Mouse (Mus musculus) myocyte (in vitro differentiated cells): Measurements from ENCODE around the gene Popdc2. TPM values are rescaled to one million over a fixed set of nuclear protein-coding genes. Genes with fewer than 3 reads are reported as not detected.

Experiments used
- H3K27me3 ChIP-seq: one replicate; pipeline ENCODE4 v1.6.1; 2011; ENCODE audit not compliant: control insufficient read depth, insufficient read depth, insufficient read length
- H3K36me3 ChIP-seq: one replicate; pipeline ENCODE4 v1.6.1; 2011; ENCODE audit not compliant: control insufficient read depth, insufficient read depth
- H3K4me2 ChIP-seq: one replicate; pipeline ENCODE4 v1.6.1; 2011; ENCODE audit warnings: low read depth, control low read depth
- H3K4me3 ChIP-seq: one replicate; pipeline ENCODE4 v1.5.1; 2011; ENCODE audit warnings: mild to moderate bottlenecking, control low read depth, moderate library complexity
- H3K79me2 ChIP-seq: one replicate; pipeline ENCODE4 v1.6.1; 2011; ENCODE audit not compliant: control insufficient read depth, insufficient read depth
- H3ac ChIP-seq: one replicate; pipeline ENCODE4 v1.6.1; 2011; ENCODE audit not compliant: control insufficient read depth, insufficient read length
- CEBPB ChIP-seq: IDR thresholded peaks from 2 replicates; pipeline ENCODE4 v1.6.1; 2011; ENCODE audit warnings: mild to moderate bottlenecking, moderate library complexity; ENCODE audit not compliant: poor library complexity, insufficient read depth, severe bottlenecking
- E2F4 ChIP-seq: IDR thresholded peaks from one replicate; pipeline ENCODE4 v1.6.1; 2011; ENCODE audit warnings: mild to moderate bottlenecking, control low read depth, moderate library complexity; ENCODE audit not compliant: insufficient read depth
- MAX ChIP-seq: IDR thresholded peaks from one replicate; pipeline ENCODE4 v1.6.1; 2011; ENCODE audit warnings: low read depth, mild to moderate bottlenecking, control low read depth
- MYOD1 ChIP-seq, 3 experiments: IDR thresholded peaks; one replicate each; pipeline ENCODE4 v1.6.1; 2011; ENCODE audit warnings: control low read depth in 2 of 3, low read depth in 2 of 3, mild to moderate bottlenecking in 2 of 3, moderate library complexity in 1 of 3; ENCODE audit not compliant: insufficient read length in 2 of 3, control insufficient read depth in 1 of 3
- MYOG ChIP-seq, 3 experiments: IDR thresholded peaks; one replicate each; pipeline ENCODE4 v1.6.1; 2011; ENCODE audit warnings: control low read depth in 2 of 3, low read depth in 2 of 3, mild to moderate bottlenecking in 2 of 3; ENCODE audit not compliant: insufficient read length in 2 of 3, control insufficient read depth in 1 of 3, insufficient read depth in 1 of 3
- POLR2A ChIP-seq: IDR thresholded peaks from one replicate; pipeline ENCODE4 v1.6.1; 2011; ENCODE audit warnings: low read depth, mild to moderate bottlenecking, control low read depth, moderate library complexity; ENCODE audit not compliant: insufficient read length
- POLR2AphosphoS2 ChIP-seq: IDR thresholded peaks from one replicate; pipeline ENCODE4 v1.6.1; 2011; ENCODE audit warnings: low read depth, control low read depth; ENCODE audit not compliant: insufficient read length
- REST ChIP-seq: IDR thresholded peaks from one replicate; pipeline ENCODE4 v1.6.1; 2011; ENCODE audit warnings: mild to moderate bottlenecking, control low read depth, moderate library complexity; ENCODE audit not compliant: insufficient read depth, insufficient read length
- SRF ChIP-seq: IDR thresholded peaks from one replicate; pipeline ENCODE4 v1.6.1; 2011; ENCODE audit warnings: low read depth; ENCODE audit not compliant: control insufficient read depth, insufficient read length
- TCF12 ChIP-seq: IDR thresholded peaks from one replicate; pipeline ENCODE4 v1.6.1; 2011; ENCODE audit warnings: mild to moderate bottlenecking, control low read depth; ENCODE audit not compliant: poor library complexity, insufficient read depth, severe bottlenecking
- TCF3 ChIP-seq: IDR thresholded peaks from one replicate; pipeline ENCODE4 v1.6.1; 2011; ENCODE audit warnings: low read depth, control low read depth; ENCODE audit not compliant: insufficient read length
- USF1 ChIP-seq: IDR thresholded peaks from one replicate; pipeline ENCODE4 v1.6.1; 2011; ENCODE audit warnings: low read depth, mild to moderate bottlenecking, control low read depth, moderate library complexity
- polyA plus RNA-seq: library from polyadenylated mRNA; unstranded; fragments of >200 nt; fragmentation: generic; extraction: Trizol; gene quantifications from one replicate; pipeline ENCODE4 v1.2.1, GENCODE M21; 2012; ENCODE audit warnings: missing spikeins

The Popdc2 gene
- polyA plus RNA-seq, 1 experiment, result 10.5 TPM

- no peak overlapping the region for H3K4me2 ChIP-seq
- no peaks in the 10 kb centered on the region for H3K79me2 ChIP-seq
- no peak overlapping the region for H3K4me3 ChIP-seq
- H3ac ChIP-seq, result no peak overlapping the region
- H3K36me3 ChIP-seq, result no peaks in the 10 kb centered on the region
- TF ChIP-seq REST (no peak), USF1 (no peak)
- no peaks in the 10 kb centered on the region for H3K27me3 ChIP-seq
Measured at GRCm38 (mm10) chr16:38375182-38375581, 13.2 kb downstream of the Popdc2 start.

DNA sequence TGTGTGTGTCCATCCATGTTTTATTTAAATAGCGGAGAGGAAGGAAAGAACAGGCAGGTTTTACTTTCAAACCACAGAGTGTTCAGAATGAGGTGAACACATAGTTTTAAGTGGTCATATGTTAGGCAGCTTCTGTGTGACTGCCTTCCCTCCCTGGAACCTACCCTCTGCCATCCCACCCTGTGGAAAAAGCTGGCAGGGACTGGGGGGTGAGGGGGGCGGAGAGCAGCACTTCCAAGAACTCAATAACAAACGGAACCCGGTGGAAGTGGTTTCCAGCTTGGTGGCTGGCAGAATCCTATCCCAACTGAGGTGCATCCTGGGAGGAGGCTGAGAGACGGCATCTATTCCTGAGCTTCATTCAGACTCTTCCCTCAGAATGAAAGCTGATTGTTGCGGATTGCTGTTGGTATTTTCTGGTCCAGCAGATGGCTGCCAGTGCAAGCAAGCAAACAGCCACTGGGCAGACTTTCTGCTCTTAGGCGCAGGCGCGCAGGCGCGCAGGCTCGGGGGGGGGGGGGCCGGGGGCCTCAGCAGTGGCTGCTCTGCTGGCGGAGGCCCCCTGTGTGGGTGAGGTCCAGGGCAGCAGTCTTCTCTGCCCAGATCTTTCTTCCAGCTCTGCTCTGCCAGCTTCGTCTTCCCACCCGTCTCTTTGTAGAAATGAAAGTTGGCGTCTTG, 14.3 kb downstream of the Popdc2 start:
- no peaks in the 10 kb centered on the region for H3K27me3 ChIP-seq
- no peaks in the 10 kb centered on the region for H3K36me3 ChIP-seq
- H3K79me2 ChIP-seq, result no peaks in the 10 kb centered on the region
- H3K4me2 ChIP-seq, result peak overlapping the region; percentile 5
- no peak overlapping the region for H3K4me3 ChIP-seq
- H3ac ChIP-seq, result no peak overlapping the region
- TF ChIP-seq TCF3 (no peak), MYOD1 (IDR thresholded peaks at IDR 0.05; ENCODE audit: control insufficient read depth in 1 of 3, insufficient read length in 2 of 3, low read depth in 2 of 3) (no peak), TCF12 (no peak), SRF (no peak), POLR2AphosphoS2 (no peak), USF1 (no peak), MAX (no peak), MYOG (IDR thresholded peaks at IDR 0.05; ENCODE audit: control insufficient read depth in 1 of 3, insufficient read depth in 1 of 3, insufficient read length in 2 of 3, low read depth in 2 of 3) (no peak), REST (no peak), CEBPB (no peak), E2F4 (no peak), POLR2A (no peak)

- H3K4me2 ChIP-seq, result peak overlapping the region; percentile 5
- H3K79me2 ChIP-seq, result no peaks in the 10 kb centered on the region
- H3K27me3 ChIP-seq, result no peaks in the 10 kb centered on the region
- no peak overlapping the region for H3ac ChIP-seq
- H3K36me3 ChIP-seq, result no peaks in the 10 kb centered on the region
- TF ChIP-seq CEBPB, result no peak
- no peak for TF ChIP-seq MYOG (IDR thresholded peaks at IDR 0.05; ENCODE audit: control insufficient read depth in 1 of 3, insufficient read depth in 1 of 3, insufficient read length in 2 of 3, low read depth in 2 of 3)
- no peak for TF ChIP-seq USF1
- no peak for TF ChIP-seq E2F4
- no peak for TF ChIP-seq SRF
- TF ChIP-seq TCF3, result no peak
- no peak overlapping the region for H3K4me3 ChIP-seq
Measured at GRCm38 (mm10) chr16:38376841-38377249, 14.8 kb downstream of the Popdc2 start.

- no peaks in the 10 kb centered on the region for H3K79me2 ChIP-seq
- H3K36me3 ChIP-seq, result no peaks in the 10 kb centered on the region
- no peaks in the 10 kb centered on the region for H3K27me3 ChIP-seq
- H3K4me3 ChIP-seq, result no peak overlapping the region
- no peak overlapping the region for H3ac ChIP-seq
- H3K4me2 ChIP-seq, result no peak overlapping the region
- TF ChIP-seq USF1, result no peak
- no peak for TF ChIP-seq SRF
- TF ChIP-seq REST, result no peak
Measured at GRCm38 (mm10) chr16:38377546-38377945, 15.5 kb downstream of the Popdc2 start.

DNA sequence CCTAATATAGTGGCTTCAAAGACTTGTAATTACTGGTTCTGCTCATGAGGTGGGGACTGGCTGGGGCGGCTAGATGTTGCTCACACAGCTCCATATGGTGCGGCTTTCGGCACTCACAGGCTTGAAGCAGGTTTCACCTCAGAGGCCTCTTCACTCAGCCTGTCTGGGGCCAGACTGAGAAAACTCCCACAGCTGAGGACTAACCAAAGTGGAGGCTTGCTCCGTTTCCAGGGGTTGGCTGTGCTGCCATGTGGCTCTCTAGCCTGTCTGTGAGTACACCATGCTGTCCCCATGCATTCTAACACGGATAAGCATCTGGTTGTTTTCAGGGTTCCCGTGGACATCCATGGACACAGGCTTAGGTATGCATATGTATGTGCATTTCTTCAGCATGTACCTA, 16.6 kb downstream of the Popdc2 start:
- H3K36me3 ChIP-seq, result no peaks in the 10 kb centered on the region
- no peak overlapping the region for H3ac ChIP-seq
- H3K4me2 ChIP-seq, result peak overlapping the region; percentile 54
- H3K79me2 ChIP-seq, result no peaks in the 10 kb centered on the region
- H3K27me3 ChIP-seq, result no peaks in the 10 kb centered on the region
- no peak overlapping the region for H3K4me3 ChIP-seq
- TF ChIP-seq REST (no peak), E2F4 (no peak)

GRCm38 (mm10) chr16:38379088-38379487, 17.1 kb downstream of the Popdc2 start:
- Histone ChIP-seq H3K36me3 (no peaks in the 10 kb centered on the region), H3ac (no peak overlapping the region), H3K4me2 (peak overlapping the region; percentile 54), H3K27me3 (no peaks in the 10 kb centered on the region), H3K79me2 (no peaks in the 10 kb centered on the region), H3K4me3 (no peak overlapping the region)
- TF ChIP-seq POLR2AphosphoS2, result no peak
- TF ChIP-seq MYOD1 (IDR thresholded peaks at IDR 0.05; ENCODE audit: control insufficient read depth in 1 of 3, insufficient read length in 2 of 3, low read depth in 2 of 3), result peak in 2 of 3 experiments; percentile 80 to 83
- TF ChIP-seq MYOG (IDR thresholded peaks at IDR 0.05; ENCODE audit: control insufficient read depth in 1 of 3, insufficient read depth in 1 of 3, insufficient read length in 2 of 3, low read depth in 2 of 3), result peak; percentile 27 to 75 (median 72)
- no peak for TF ChIP-seq SRF
- no peak for TF ChIP-seq REST
- TF ChIP-seq POLR2A, result no peak
- no peak for TF ChIP-seq TCF3
- no peak for TF ChIP-seq USF1
- no peak for TF ChIP-seq CEBPB
- no peak for TF ChIP-seq MAX
- peak; percentile 78 for TF ChIP-seq TCF12
- TF ChIP-seq E2F4, result no peak
